Mouse (Mus musculus) heart, embryonic 13.5 days (tissue): Measurements from ENCODE around the gene Kbtbd6. TPM values are rescaled to one million over a fixed set of nuclear protein-coding genes. Genes with fewer than 3 reads are reported as not detected.

ENCODE experiments used
- ATAC-seq: fragments of 200-750 bp; cut with Nextera tagmentation; 2 replicates; pipeline ENCODE4 v1.8.0; 2017; ENCODE audit warnings: moderate TSS enrichment; ENCODE audit not compliant: insufficient number of reproducible peaks, low FRiP score, low TSS enrichment; ENCODE audit errors: extremely low read depth
- H3K27ac ChIP-seq: fragments of 300-500 bp; sonication (generic); replicated peaks from 2 replicates; pipeline ENCODE4 v1.5.1; 2015; ENCODE audit warnings: moderate library complexity, mild to moderate bottlenecking, inconsistent platforms
- H3K27me3 ChIP-seq: fragments of 300-500 bp; sonication (generic); replicated peaks from 2 replicates; pipeline ENCODE4 v1.6.1; 2015; ENCODE audit warnings: mild to moderate bottlenecking, inconsistent platforms
- H3K36me3 ChIP-seq: fragments of 300-500 bp; sonication (generic); 2 replicates; pipeline ENCODE4 v1.6.1; 2015; ENCODE audit warnings: mild to moderate bottlenecking, inconsistent platforms
- H3K4me1 ChIP-seq: fragments of 300-500 bp; sonication (generic); 2 replicates; pipeline ENCODE4 v1.6.1; 2015; ENCODE audit warnings: inconsistent platforms
- H3K4me2 ChIP-seq: fragments of 300-500 bp; sonication (generic); 2 replicates; pipeline ENCODE4 v1.6.1; 2015; ENCODE audit warnings: inconsistent platforms, mild to moderate bottlenecking, moderate library complexity
- H3K4me3 ChIP-seq: fragments of 300-500 bp; sonication (generic); 2 replicates; pipeline ENCODE4 v1.5.1; 2015; ENCODE audit warnings: moderate library complexity, mild to moderate bottlenecking, inconsistent platforms
- H3K9ac ChIP-seq: fragments of 300-500 bp; sonication (generic); 2 replicates; pipeline ENCODE4 v1.6.1; 2015; ENCODE audit warnings: inconsistent platforms, mild to moderate bottlenecking, moderate library complexity
- H3K9me3 ChIP-seq: fragments of 300-500 bp; sonication (generic); 2 replicates; pipeline ENCODE4 v1.6.1; 2016; ENCODE audit warnings: inconsistent platforms
- WGBS: fragments of 180-500 bp; shearing (Covaris S2); methylation state at CpG from one replicate; pipeline ENCODE4 v1.1.7; 2015; ENCODE audit warnings: mixed read lengths; 5-methylcytosine and 5-hydroxymethylcytosine counted together
- polyA plus RNA-seq: library from polyadenylated mRNA; unstranded; fragments of >200 nt; fragmentation: Nextera tagmentation; extraction: Ambion mirVana; gene quantifications from 2 replicates; pipeline ENCODE4 v1.2.1, GENCODE M21; 2015

The Kbtbd6 gene
- polyA plus RNA-seq, 1 experiment from 2014 or later, result 1.4 TPM

GRCm38 (mm10) chr14:79482251-79482661, 30.6 kb downstream of the Kbtbd6 start:
- peak overlapping the region; percentile 71 for H3K4me2 ChIP-seq
- 1% methylated on average over 11 of the region's 11 CpGs for WGBS
- H3K4me3 ChIP-seq, result peak overlapping the region; percentile 84
- H3K9ac ChIP-seq, result peak overlapping the region; percentile 95
- no peak for ATAC-seq
- no peaks in the 10 kb centered on the region for H3K9me3 ChIP-seq
- peaks cover 17% of the 10 kb centered on the region for H3K36me3 ChIP-seq
- H3K27ac ChIP-seq, result peak overlapping the region; percentile 100
- peaks cover 52% of the 10 kb centered on the region for H3K4me1 ChIP-seq
- H3K27me3 ChIP-seq, result no peaks in the 10 kb centered on the region

GRCm38 (mm10) chr14:79482747-79483355, 31.2 kb downstream of the Kbtbd6 start:
- no peak for ATAC-seq
- Histone ChIP-seq H3K9me3 (no peaks in the 10 kb centered on the region), H3K9ac (peak overlapping the region; percentile 95), H3K4me2 (peak overlapping the region; percentile 71), H3K4me1 (peaks cover 58% of the 10 kb centered on the region), H3K27ac (peak overlapping the region; percentile 100), H3K4me3 (peak overlapping the region; percentile 84), H3K36me3 (peaks cover 13% of the 10 kb centered on the region), H3K27me3 (no peaks in the 10 kb centered on the region)
- 27% methylated on average over 15 of the region's 15 CpGs for WGBS

GRCm38 (mm10) chr14:79483611-79484120, 32.0 kb downstream of the Kbtbd6 start:
- no peaks in the 10 kb centered on the region for H3K9me3 ChIP-seq
- H3K4me3 ChIP-seq, result peak overlapping the region; percentile 84
- peaks cover 6% of the 10 kb centered on the region for H3K36me3 ChIP-seq
- no peaks in the 10 kb centered on the region for H3K27me3 ChIP-seq
- H3K4me1 ChIP-seq, result peaks cover 66% of the 10 kb centered on the region
- peak overlapping the region; percentile 71 for H3K4me2 ChIP-seq
- ATAC-seq, result no peak
- 67% methylated on average over 8 of the region's 8 CpGs for WGBS
- peak overlapping the region; percentile 100; the same call in 1 of the 2 replicates for H3K27ac ChIP-seq
- peak overlapping the region; percentile 95; the same call in 1 of the 2 replicates for H3K9ac ChIP-seq

- no peaks in the 10 kb centered on the region for H3K27me3 ChIP-seq
- peaks cover 3% of the 10 kb centered on the region for H3K36me3 ChIP-seq
- H3K4me1 ChIP-seq, result peaks cover 62% of the 10 kb centered on the region
- no peak for ATAC-seq
- H3K27ac ChIP-seq, result peak overlapping the region; percentile 58
- no peaks in the 10 kb centered on the region for H3K9me3 ChIP-seq
- H3K4me3 ChIP-seq, result peak overlapping the region; percentile 58
- peak overlapping the region; percentile 78 for H3K9ac ChIP-seq
- peak overlapping the region; percentile 91 for H3K4me2 ChIP-seq
- 5% methylated on average over 8 of the region's 8 CpGs for WGBS
Measured at GRCm38 (mm10) chr14:79486617-79486992, 35.0 kb downstream of the Kbtbd6 start.

- 3% methylated on average over 19 of the region's 19 CpGs for WGBS
- H3K4me3 ChIP-seq, result peak overlapping the region; percentile 58
- H3K9ac ChIP-seq, result peak overlapping the region; percentile 78
- H3K36me3 ChIP-seq, result peaks cover 8% of the 10 kb centered on the region
- H3K27me3 ChIP-seq, result no peaks in the 10 kb centered on the region
- ATAC-seq, result peak; percentile 17; the same call in 1 of the 2 replicates
- H3K27ac ChIP-seq, result peak overlapping the region; percentile 58
- H3K4me1 ChIP-seq, result peaks cover 62% of the 10 kb centered on the region
- no peaks in the 10 kb centered on the region for H3K9me3 ChIP-seq
- peak overlapping the region; percentile 91 for H3K4me2 ChIP-seq
Measured at GRCm38 (mm10) chr14:79486993-79487731, 35.5 kb downstream of the Kbtbd6 start.

- 83% methylated on average over 9 of the region's 9 CpGs for WGBS
Measured at GRCm38 (mm10) chr14:79488531-79488930, 36.9 kb downstream of the Kbtbd6 start.

GRCm38 (mm10) chr14:79489150-79489549, 37.5 kb downstream of the Kbtbd6 start:
- H3K27me3 ChIP-seq, result no peaks in the 10 kb centered on the region
- no peak for ATAC-seq
- H3K4me1 ChIP-seq, result peaks cover 48% of the 10 kb centered on the region
- WGBS, result 82% methylated on average over 12 of the region's 12 CpGs
- H3K27ac ChIP-seq, result no peak overlapping the region
- no peaks in the 10 kb centered on the region for H3K9me3 ChIP-seq
- no peak overlapping the region for H3K4me2 ChIP-seq
- H3K36me3 ChIP-seq, result peaks cover 10% of the 10 kb centered on the region
- no peak overlapping the region for H3K4me3 ChIP-seq
- no peak overlapping the region for H3K9ac ChIP-seq

More at GRCm38 (mm10) chr14:79488531-79488930, 36.9 kb downstream of the Kbtbd6 start:
- Histone ChIP-seq H3K27ac (no peak overlapping the region), H3K9ac (no peak overlapping the region), H3K4me1 (peaks cover 54% of the 10 kb centered on the region), H3K4me2 (no peak overlapping the region), H3K4me3 (no peak overlapping the region), H3K9me3 (no peaks in the 10 kb centered on the region), H3K27me3 (no peaks in the 10 kb centered on the region), H3K36me3 (peaks cover 9% of the 10 kb centered on the region)
- no peak for ATAC-seq

GRCm38 (mm10) chr14:79490246-79490645, 38.6 kb downstream of the Kbtbd6 start:
- ATAC-seq, result no peak
- H3K27me3 ChIP-seq, result no peaks in the 10 kb centered on the region

GRCm38 (mm10) chr14:79494349-79494748, 42.7 kb downstream of the Kbtbd6 start:
- Histone ChIP-seq H3K4me3 (no peak overlapping the region), H3K4me1 (peaks cover 13% of the 10 kb centered on the region), H3K9me3 (no peaks in the 10 kb centered on the region), H3K27me3 (no peaks in the 10 kb centered on the region), H3K4me2 (no peak overlapping the region), H3K36me3 (peaks cover 12% of the 10 kb centered on the region), H3K9ac (no peak overlapping the region), H3K27ac (no peak overlapping the region)
- ATAC-seq, result no peak
- 89% methylated on average over 6 of the region's 6 CpGs for WGBS

More at GRCm38 (mm10) chr14:79490246-79490645, 38.6 kb downstream of the Kbtbd6 start:
- Histone ChIP-seq H3K27ac (no peak overlapping the region), H3K9ac (no peak overlapping the region), H3K36me3 (peaks cover 12% of the 10 kb centered on the region), H3K9me3 (no peaks in the 10 kb centered on the region), H3K4me2 (no peak overlapping the region), H3K4me1 (peaks cover 41% of the 10 kb centered on the region), H3K4me3 (no peak overlapping the region)
- WGBS, result 48% methylated on average over 3 of the region's 3 CpGs

- Histone ChIP-seq H3K4me3 (no peak overlapping the region), H3K36me3 (peaks cover 9% of the 10 kb centered on the region), H3K9me3 (no peaks in the 10 kb centered on the region; the same call in 1 of the 2 replicates), H3K4me1 (peaks cover 29% of the 10 kb centered on the region), H3K9ac (no peak overlapping the region), H3K4me2 (no peak overlapping the region), H3K27ac (0 out of 2 replicates have a peak overlapping the region, but pooled peaks have one; percentile 6), H3K27me3 (no peaks in the 10 kb centered on the region)
- 53% methylated on average over 9 of the region's 9 CpGs for WGBS
- ATAC-seq, result no peak
Measured at GRCm38 (mm10) chr14:79499326-79499725, 47.7 kb downstream of the Kbtbd6 start.

- Histone ChIP-seq H3K4me1 (peaks cover 33% of the 10 kb centered on the region), H3K4me3 (no peak overlapping the region), H3K36me3 (peaks cover 8% of the 10 kb centered on the region), H3K9ac (no peak overlapping the region), H3K27ac (no peak overlapping the region), H3K9me3 (no peaks in the 10 kb centered on the region; the same call in 1 of the 2 replicates), H3K4me2 (no peak overlapping the region), H3K27me3 (no peaks in the 10 kb centered on the region)
- WGBS, result 55% methylated on average over 4 of the region's 4 CpGs
- no peak for ATAC-seq
Measured at GRCm38 (mm10) chr14:79500756-79501155, 49.1 kb downstream of the Kbtbd6 start.
